Mouse (Mus musculus) ES-E14 (cell line): ENCODE results near the gene Cgnl1.

Experiments used
- CHD2 ChIP-seq: IDR thresholded peaks from 2 replicates; pipeline ENCODE4 v1.6.1; 2014; ENCODE audit warnings: mild to moderate bottlenecking, low read depth, low read length, inconsistent platforms
- HCFC1 ChIP-seq: IDR thresholded peaks from 2 replicates; pipeline ENCODE4 v1.6.1; 2012; ENCODE audit warnings: low read length, inconsistent platforms, borderline replicate concordance; ENCODE audit not compliant: insufficient read depth
- MAFK ChIP-seq: IDR thresholded peaks from 2 replicates; pipeline ENCODE4 v1.6.1; 2014; ENCODE audit warnings: mild to moderate bottlenecking, low read depth, low read length, inconsistent platforms; ENCODE audit not compliant: insufficient read depth
- ZNF384 ChIP-seq: IDR thresholded peaks from 2 replicates; pipeline ENCODE4 v1.6.1; 2012; ENCODE audit warnings: low read depth, low read length, inconsistent platforms

DNA sequence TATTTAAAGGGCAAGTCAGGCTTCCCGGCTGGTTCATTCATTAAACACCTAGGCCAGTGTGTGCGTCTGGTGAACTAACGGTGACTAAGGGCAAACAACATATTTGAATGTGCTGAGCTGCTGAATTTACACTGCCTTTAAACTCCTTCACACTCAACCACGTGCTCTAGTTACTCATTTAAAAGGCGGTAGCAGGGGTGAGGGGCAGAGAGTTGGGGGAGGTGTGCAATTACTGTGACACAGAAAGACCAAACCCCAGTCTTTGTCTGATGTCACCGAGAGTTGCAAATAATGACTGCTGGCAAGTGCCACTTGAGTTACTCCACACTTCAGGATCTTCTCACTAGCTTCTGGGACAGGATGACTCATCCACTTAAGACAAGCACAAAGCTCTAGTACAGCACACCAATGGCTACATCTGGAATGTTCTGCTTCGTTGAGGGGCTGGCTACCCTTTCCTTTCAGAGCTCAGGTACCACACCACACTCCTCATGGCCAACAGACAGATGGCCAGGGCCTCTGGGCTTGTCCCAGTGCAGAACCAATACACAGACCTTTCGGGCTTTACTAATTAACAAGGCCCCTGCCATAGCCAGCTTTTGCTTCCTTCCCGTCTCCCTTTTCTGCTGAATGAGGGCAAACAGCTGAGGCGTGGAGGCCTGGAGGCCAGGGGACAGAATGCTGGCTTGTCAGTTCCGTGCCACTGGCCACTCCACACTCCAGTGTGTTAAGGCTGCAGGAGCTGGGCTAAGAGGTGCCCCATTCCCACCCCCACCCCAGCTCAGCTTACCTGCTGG is 107.8 kb downstream of the Cgnl1 start:
- no peak for TF ChIP-seq CHD2
- TF ChIP-seq ZNF384, result no peak
- no peak for TF ChIP-seq HCFC1
- TF ChIP-seq MAFK, result no peak
